Mouse (Mus musculus) intestine, embryonic 14.5 days (tissue): Measurements from ENCODE around the gene Gm5662. TPM values are rescaled to one million over a fixed set of nuclear protein-coding genes. Genes with fewer than 3 reads are reported as not detected.
"Not testable (repeated sequence)": the region's sequence is repeated elsewhere in the genome, so short reads cannot be mapped to it uniquely, and the experiment has no call there.

ENCODE experiments used
- ATAC-seq: fragments of 200-750 bp; cut with Nextera tagmentation; replicated peaks from 2 replicates; pipeline ENCODE4 v1.8.0; 2017; ENCODE audit warnings: low read depth, moderate number of reproducible peaks, moderate TSS enrichment, moderate library complexity; ENCODE audit not compliant: low FRiP score, low TSS enrichment
- DNase-seq: peaks from one replicate; pipeline ENCODE4 v3.0.0-alpha.2; 2018; ENCODE audit warnings: low spot score
- H3K27ac ChIP-seq: fragments of 300-500 bp; sonication (generic); 2 replicates; pipeline ENCODE4 v1.5.1; 2014; ENCODE audit warnings: low read depth, mild to moderate bottlenecking, control low read depth
- H3K27me3 ChIP-seq: fragments of 300-500 bp; sonication (generic); replicated peaks from 2 replicates; pipeline ENCODE4 v1.6.1; 2014; ENCODE audit warnings: low read length, control low read depth; ENCODE audit not compliant: control insufficient read depth, insufficient read depth
- H3K36me3 ChIP-seq: fragments of 300-500 bp; sonication (generic); 2 replicates; pipeline ENCODE4 v1.6.1; 2014; ENCODE audit warnings: low read length, control low read depth; ENCODE audit not compliant: control insufficient read depth, insufficient read depth
- H3K4me1 ChIP-seq: fragments of 300-500 bp; sonication (generic); replicated peaks from 2 replicates; pipeline ENCODE4 v1.6.1; 2014; ENCODE audit warnings: low read length, control low read depth, mixed read lengths; ENCODE audit not compliant: control insufficient read depth, insufficient read depth
- H3K4me2 ChIP-seq: fragments of 300-500 bp; sonication (generic); 2 replicates; pipeline ENCODE4 v1.6.1; 2014; ENCODE audit warnings: low read length
- H3K4me3 ChIP-seq: fragments of 300-500 bp; sonication (generic); 2 replicates; pipeline ENCODE4 v1.5.1; 2014; ENCODE audit warnings: low read depth, low read length, control low read depth, mixed read lengths
- H3K9ac ChIP-seq: fragments of 300-500 bp; sonication (generic); 2 replicates; pipeline ENCODE4 v1.6.1; 2014; ENCODE audit warnings: mild to moderate bottlenecking, low read length
- H3K9me3 ChIP-seq: fragments of 300-500 bp; sonication (generic); 2 replicates; pipeline ENCODE4 v1.6.1; 2016; ENCODE audit warnings: low read length, control low read depth; ENCODE audit not compliant: control insufficient read depth
- WGBS: fragments of 180-500 bp; shearing (Covaris S2); extraction: QIAGEN DNeasy Blood & Tissue Kit; methylation state at CpG from one replicate; pipeline ENCODE4 v1.1.7; 2014; 5-methylcytosine and 5-hydroxymethylcytosine counted together
- polyA plus RNA-seq: library from polyadenylated mRNA; unstranded; fragments of >200 nt; fragmentation: Nextera tagmentation; extraction: Ambion mirVana; gene quantifications from 2 replicates; pipeline ENCODE4 v1.2.1, GENCODE M21; 2014

Gm5662 gene
- polyA plus RNA-seq, result not detected in 2 replicates

DNA sequence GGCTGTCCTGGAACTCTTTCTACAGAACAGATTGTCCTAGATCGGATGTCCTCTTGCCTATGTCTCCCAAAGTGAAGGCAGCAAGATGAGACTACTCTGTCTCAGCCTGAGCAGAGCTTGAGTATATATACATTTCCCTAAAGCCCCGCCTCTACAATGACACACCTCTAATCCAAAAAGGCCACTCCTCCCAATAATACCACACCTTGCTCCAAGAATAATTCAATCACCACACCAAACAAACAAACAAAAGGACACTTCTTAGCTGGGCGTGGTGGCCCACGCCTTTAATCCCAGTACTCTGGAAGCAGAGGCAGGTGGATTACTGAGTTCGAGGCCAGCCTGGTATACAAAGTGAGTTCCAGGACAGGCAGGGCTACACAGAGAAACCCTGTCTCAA, at the start of gene Gm5662:
Gene Gm5662, minus strand, starts transcription at position 101 of the 400 bp plus-strand sequence.
- H3K4me3 ChIP-seq, H3K27ac ChIP-seq, H3K4me2 ChIP-seq, H3K27me3 ChIP-seq, ATAC-seq, H3K36me3 ChIP-seq, DNase-seq, H3K4me1 ChIP-seq, H3K9ac ChIP-seq, H3K9me3 ChIP-seq: not testable (repeated sequence)
- 84% methylated on average over 5 of the region's 5 CpGs for WGBS

DNA sequence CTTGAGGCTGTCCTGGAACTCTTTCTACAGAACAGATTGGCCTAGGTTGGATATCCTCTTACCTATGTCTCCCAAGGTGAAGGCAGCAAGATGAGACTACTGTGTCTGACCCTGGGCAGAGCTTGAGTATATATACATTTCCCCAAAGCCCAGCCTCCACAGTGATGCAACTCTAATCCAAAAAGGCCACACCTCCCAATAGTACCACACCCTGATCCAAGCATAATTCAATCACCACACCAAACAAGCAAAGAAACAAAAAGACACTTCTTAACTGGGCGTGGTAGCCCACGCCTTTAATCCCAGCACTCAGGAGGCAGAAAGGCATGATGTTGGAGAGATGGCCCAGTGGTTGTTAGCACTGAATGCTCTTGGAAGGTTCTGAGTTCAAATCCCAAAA, 49.6 kb upstream of the Gm5662 start, which contains the start of gene Gm5039:
Gene Gm5039, minus strand, starts transcription at position 101 of the 400 bp plus-strand sequence.
- not testable (repeated sequence) for H3K4me2 ChIP-seq, ATAC-seq, H3K9ac ChIP-seq, H3K4me1 ChIP-seq, H3K4me3 ChIP-seq, H3K36me3 ChIP-seq, DNase-seq, H3K9me3 ChIP-seq, H3K27me3 ChIP-seq, H3K27ac ChIP-seq
- WGBS, result 93% methylated on average over 2 of the region's 2 CpGs

DNA sequence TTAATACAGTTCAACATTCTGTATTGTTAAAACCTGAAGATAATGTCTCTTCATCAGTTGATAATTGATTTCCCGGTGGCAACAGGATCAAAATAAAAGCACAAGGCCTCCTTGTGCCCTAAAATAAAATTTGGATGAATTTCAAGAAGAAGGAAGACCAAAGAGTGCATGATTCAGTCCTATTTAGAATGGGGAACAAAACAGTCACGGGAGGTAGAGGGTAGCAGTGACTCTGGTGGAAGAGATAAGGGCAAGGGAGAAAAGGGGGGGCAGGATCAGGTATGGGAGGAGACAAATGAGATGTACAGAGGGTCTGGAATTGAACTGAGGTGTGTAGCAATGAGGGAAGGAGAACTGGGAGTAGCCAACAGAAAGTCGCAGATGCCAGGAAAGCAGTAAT, 40.3 kb upstream of the Gm5662 start:
- no peaks in the 10 kb centered on the region for H3K4me1 ChIP-seq
- ATAC-seq (no peak), DNase-seq (no peak)
- WGBS, result 76% methylated on average over 3 of the region's 3 CpGs
- H3K4me2 ChIP-seq, result no peak overlapping the region
- H3K9me3 ChIP-seq, result no peaks in the 10 kb centered on the region
- H3K9ac ChIP-seq, result no peak overlapping the region
- H3K27me3 ChIP-seq, result no peaks in the 10 kb centered on the region
- no peaks in the 10 kb centered on the region for H3K36me3 ChIP-seq
- H3K4me3 ChIP-seq, result no peak overlapping the region
- H3K27ac ChIP-seq, result no peak overlapping the region

DNA sequence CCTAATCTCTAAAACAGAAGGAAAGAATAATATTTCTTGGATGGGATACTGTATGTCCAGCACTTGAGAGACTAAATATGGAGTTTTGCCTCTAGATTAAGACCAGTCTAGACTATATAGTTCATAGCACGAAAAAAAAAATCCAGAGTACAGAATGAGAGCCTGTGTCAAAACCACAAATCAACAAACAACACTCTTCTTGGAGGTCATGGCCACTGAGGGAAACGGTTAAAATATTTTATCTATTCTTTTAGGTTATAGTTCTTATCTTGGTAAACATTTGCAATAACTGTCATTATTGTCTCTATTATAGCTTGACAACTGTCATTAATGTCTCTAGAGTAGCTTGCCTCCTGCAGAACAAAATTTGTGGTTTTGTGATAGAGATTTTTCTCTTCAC, 22.9 kb upstream of the Gm5662 start:
- H3K36me3 ChIP-seq, H3K4me1 ChIP-seq, H3K27ac ChIP-seq, DNase-seq, H3K4me3 ChIP-seq, H3K9ac ChIP-seq, H3K4me2 ChIP-seq, ATAC-seq, H3K9me3 ChIP-seq, H3K27me3 ChIP-seq: not testable (repeated sequence)
- 62% methylated on average over 2 of the region's 2 CpGs for WGBS

DNA sequence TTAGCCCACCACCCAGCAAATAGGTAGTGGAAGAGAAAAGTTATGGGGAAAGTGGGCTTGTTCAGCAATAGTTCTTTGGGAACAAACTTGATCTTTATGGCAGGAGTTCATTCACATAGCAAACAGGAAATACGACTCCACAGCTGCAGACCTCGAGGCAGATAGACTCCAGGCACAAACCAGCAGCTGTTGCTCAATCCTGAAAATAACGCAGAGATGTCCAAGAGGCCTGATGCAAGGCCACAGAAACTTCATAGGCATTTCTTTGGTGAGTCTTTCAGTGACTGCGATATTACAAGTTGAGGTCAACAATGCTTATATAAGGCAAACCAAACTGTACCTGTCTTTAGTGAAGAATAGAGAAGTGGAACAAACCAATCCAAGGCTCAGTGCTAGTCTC, 18.8 kb upstream of the Gm5662 start:
- H3K27ac ChIP-seq, H3K4me2 ChIP-seq, ATAC-seq, H3K4me1 ChIP-seq, H3K9me3 ChIP-seq, H3K4me3 ChIP-seq, H3K27me3 ChIP-seq, H3K9ac ChIP-seq, H3K36me3 ChIP-seq, DNase-seq: not testable (repeated sequence)
- WGBS, result 56% methylated on average over 4 of the region's 4 CpGs

DNA sequence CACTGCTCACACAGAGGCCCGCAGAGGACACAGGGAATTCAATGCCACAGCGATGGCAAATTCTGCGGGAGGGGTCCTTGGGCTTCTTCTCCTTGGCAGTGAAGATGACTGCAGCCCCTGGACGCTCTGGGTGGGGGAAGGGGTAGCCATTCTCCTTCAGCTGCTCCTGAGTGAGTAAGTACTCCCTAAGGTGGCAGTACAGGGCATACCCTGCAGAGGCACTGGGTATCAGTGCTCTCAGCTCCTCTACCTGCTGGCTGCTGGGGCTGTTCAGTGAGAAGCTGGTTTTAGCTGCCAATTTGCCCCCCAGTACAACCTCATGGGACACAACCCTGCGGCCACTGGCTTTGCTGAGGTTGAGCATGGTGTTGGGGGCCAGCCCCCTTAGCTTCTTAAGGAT, 10.9 kb upstream of the Gm5662 start:
- ATAC-seq, H3K9ac ChIP-seq: not testable (repeated sequence)
- WGBS, result 98% methylated on average over 3 of the region's 5 CpGs

DNA sequence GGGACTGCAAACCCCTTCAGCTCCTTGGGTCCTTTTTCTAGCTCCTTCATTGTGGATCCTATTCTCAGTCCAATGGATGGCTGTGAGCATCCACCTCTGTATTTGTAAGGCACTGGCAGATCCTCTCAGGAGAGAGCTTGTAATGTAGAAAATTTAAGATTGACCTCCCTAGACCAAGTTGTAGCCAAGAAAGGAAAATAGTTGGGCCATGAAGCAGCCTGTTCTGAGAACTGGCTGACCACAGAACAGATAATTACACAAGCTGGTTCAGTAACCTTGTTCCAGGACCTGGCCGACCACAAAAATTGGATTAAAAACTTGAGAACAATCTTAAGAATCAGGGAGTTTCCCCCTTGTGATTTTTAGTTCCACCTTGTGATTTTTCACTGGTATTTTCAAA, 17.1 kb downstream of the Gm5662 start:
- Histone ChIP-seq H3K9ac (no peak overlapping the region), H3K9me3 (no peaks in the 10 kb centered on the region), H3K4me2 (no peak overlapping the region), H3K4me1 (no peaks in the 10 kb centered on the region), H3K27me3 (no peaks in the 10 kb centered on the region), H3K27ac (no peak overlapping the region), H3K4me3 (no peak overlapping the region), H3K36me3 (no peaks in the 10 kb centered on the region)
- ATAC-seq, result no peak
- no peak for DNase-seq
- WGBS, result 45% methylated on average over 1 of the region's 1 CpGs

More for the DNA sequence above, 10.9 kb upstream of the Gm5662 start:
- H3K9me3 ChIP-seq, H3K27ac ChIP-seq, H3K36me3 ChIP-seq, H3K4me2 ChIP-seq, DNase-seq, H3K4me3 ChIP-seq, H3K4me1 ChIP-seq, H3K27me3 ChIP-seq: not testable (repeated sequence)

DNA sequence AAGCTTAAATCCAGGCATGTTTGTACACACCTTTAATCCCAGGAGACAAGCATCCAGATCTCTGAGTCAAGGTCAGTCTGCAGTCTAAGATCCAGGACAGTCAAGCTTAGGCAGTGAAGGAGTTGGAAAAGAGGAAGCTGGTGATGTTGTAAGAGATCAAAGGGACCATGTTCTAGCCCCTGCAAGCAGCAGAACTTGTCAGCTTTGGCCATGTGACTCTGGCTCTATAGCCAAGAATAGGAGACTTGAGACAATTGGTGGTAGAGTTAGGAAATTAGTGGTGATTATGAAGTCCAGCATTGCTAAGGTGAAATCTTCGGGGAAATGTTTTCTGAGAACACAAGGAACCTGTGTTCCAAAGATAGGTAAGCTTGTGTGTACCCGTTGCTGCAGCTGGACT, 18.4 kb downstream of the Gm5662 start:
- not testable (repeated sequence) for H3K36me3 ChIP-seq, ATAC-seq, H3K9ac ChIP-seq, H3K4me3 ChIP-seq, H3K27me3 ChIP-seq, DNase-seq, H3K4me1 ChIP-seq, H3K9me3 ChIP-seq, H3K4me2 ChIP-seq, H3K27ac ChIP-seq
- WGBS, result 58% methylated on average over 2 of the region's 2 CpGs

DNA sequence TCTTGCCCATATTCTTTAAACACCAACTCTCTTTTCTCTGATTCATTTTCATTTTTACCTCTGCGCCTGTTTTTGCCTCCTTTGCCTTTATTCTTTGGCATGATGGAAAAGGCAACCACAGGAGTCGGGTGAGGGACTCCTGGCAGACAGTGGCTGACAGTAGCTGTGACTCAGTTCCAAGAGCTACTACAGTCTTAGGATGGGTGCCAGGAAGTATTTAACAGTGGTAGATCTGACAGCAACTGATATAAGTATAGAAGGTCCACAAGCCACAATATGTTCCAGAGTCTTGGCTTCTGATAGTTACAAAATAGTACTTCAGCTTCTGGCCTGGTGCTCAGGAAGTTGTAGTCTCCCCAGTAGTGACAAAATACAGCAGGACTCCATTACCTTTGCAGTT, 24.3 kb downstream of the Gm5662 start, which contains the start of gene Gm8332:
Gene Gm8332, minus strand, starts transcription at position 101 of the 400 bp plus-strand sequence.
- 100% methylated on average over 1 of the region's 2 CpGs for WGBS
- not testable (repeated sequence) for H3K27ac ChIP-seq, H3K4me1 ChIP-seq, H3K27me3 ChIP-seq, H3K9me3 ChIP-seq, H3K9ac ChIP-seq, H3K4me3 ChIP-seq, DNase-seq, ATAC-seq, H3K4me2 ChIP-seq, H3K36me3 ChIP-seq
